Mouse (Mus musculus): ENCODE results near the gene Lsp1. TPM values are rescaled to one million over a fixed set of nuclear protein-coding genes. Genes with fewer than 3 reads are reported as not detected.

The Lsp1 gene
- polyA plus RNA-seq, 3 experiments from 2014 or later = 1,183 to 1,943 (median 1,210) TPM

DNA sequence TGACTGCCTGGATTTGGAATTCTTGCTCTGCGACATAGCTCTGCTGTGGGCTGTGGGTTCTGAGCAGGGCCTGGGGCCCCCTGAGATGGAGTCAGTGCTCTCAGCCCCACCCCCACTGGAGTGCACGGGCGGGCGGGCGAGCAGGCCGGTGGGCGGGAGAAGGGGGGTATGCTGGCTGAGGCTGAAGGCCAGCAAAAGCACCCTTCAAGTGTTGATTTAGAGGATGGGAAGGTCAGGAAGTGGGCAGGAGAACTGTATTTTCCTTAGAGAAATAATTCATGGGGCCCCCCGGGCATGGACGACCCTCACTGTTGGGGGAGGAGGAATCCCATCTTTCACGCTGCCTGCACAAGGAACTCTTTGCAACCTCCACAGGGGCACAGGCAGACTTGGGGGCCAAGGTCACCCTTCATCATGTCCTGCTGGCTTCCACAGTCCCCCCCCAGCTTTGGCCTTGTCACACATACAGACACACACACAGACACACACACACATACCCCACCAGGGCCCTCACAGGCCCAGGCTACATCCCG, 82.2 kb downstream of the Lsp1 start:
- no peak for ATAC-seq

Other genes starting within 250 kb of the Lsp1 start
- gene Gm7579, start 248.9 kb upstream of the Lsp1 start, polyA plus RNA-seq (2017; shearing (Covaris generic)) = not detected
- not detected for gene Krtap5-5, start 230.8 kb upstream of the Lsp1 start, polyA plus RNA-seq (2017; shearing (Covaris generic))
- not detected for gene Gm40460, start 219.7 kb upstream of the Lsp1 start, polyA plus RNA-seq (2017; shearing (Covaris generic))
- not detected for gene Gm2431, start 202.5 kb upstream of the Lsp1 start, polyA plus RNA-seq (2017; shearing (Covaris generic))
- gene Gm4559, start 186.4 kb upstream of the Lsp1 start, polyA plus RNA-seq (2017; shearing (Covaris generic)) = not detected
- gene Krtap5-1, start 163.7 kb upstream of the Lsp1 start, polyA plus RNA-seq (2017; shearing (Covaris generic)) = not detected
- not detected for gene Krtap5-4, start 157.3 kb upstream of the Lsp1 start, polyA plus RNA-seq (2017; shearing (Covaris generic))
- 1 to 10 TPM; 1.6 to 4.5 (median 1.9) TPM for gene Ifitm10, start 87.1 kb upstream of the Lsp1 start, polyA plus RNA-seq (2017; shearing (Covaris generic))
- gene Gm49369, start 78.1 kb upstream of the Lsp1 start, polyA plus RNA-seq (2017; shearing (Covaris generic)) = 1 to 10 TPM in 1 of 3 experiments, under 1 TPM in 1, not detected in 1; 0.63 to 1.9 TPM
- 100 to 1,000 TPM; 259 to 561 (median 285) TPM for gene Ctsd, start 72.8 kb upstream of the Lsp1 start, polyA plus RNA-seq (2017; shearing (Covaris generic))
- not detected for gene Syt8, start 26.0 kb upstream of the Lsp1 start, polyA plus RNA-seq (2017; shearing (Covaris generic))
- gene Tnni2, start 19.0 kb upstream of the Lsp1 start, polyA plus RNA-seq (2017; shearing (Covaris generic)) = not detected
- gene Tnnt3, start 38.0 kb downstream of the Lsp1 start, polyA plus RNA-seq (2017; shearing (Covaris generic)) = 1 to 10 TPM; 2.5 to 3.8 (median 2.8) TPM
- gene Mrpl23, start 71.9 kb downstream of the Lsp1 start, polyA plus RNA-seq (2017; shearing (Covaris generic)) = 10 to 100 TPM in 1 of 3 experiments, 1 to 10 TPM in 1, under 1 TPM in 1; 0.26 to 24.2 (median 3.2) TPM
- gene Igf2, start 206.0 kb downstream of the Lsp1 start, polyA plus RNA-seq (2017; shearing (Covaris generic)) = under 1 TPM in 2 of 3 experiments, not detected in 1; 0.19 to 0.26 TPM
- gene Gm49394, start 209.1 kb downstream of the Lsp1 start, polyA plus RNA-seq (2017; shearing (Covaris generic)) = not detected

All from inflammation-experienced regulatory T-cells, adult 6 months (primary cell).